20 mouse cellular contexts compared by ENCODE assay signal in genomic region chr2:90559015-90559687, GRCm38 (mm10). TPM values are rescaled to one million over a fixed set of nuclear protein-coding genes. Genes with fewer than 3 reads are reported as not detected.
DNase-seq lines count a peak whose midpoint lies in the region; ATAC-seq and TF ChIP-seq lines count a peak whose summit lies in the region.
"Had no signal": no experiment of that assay in that cellular context is flagged by ENCODE, and none has a peak within 500 bp of the region (broad histone marks: within the 10 kb centered on the region; RNA-seq: fewer than 3 reads in every experiment).

No protein-coding gene starts in this region.

- no peak overlapping the region for H3K9ac ChIP-seq in stomach, embryonic 15.5 days
- no peak overlapping the region for H3K9ac ChIP-seq in stomach, postnatal 0 days (ENCODE audit: low read length)
- no peak overlapping the region for H3K9ac ChIP-seq in liver, embryonic 15.5 days
- H3K9ac ChIP-seq in midbrain, embryonic 16.5 days (ENCODE audit: low read depth, low read length): no peak overlapping the region
- H3K9ac ChIP-seq in midbrain, embryonic 13.5 days (replicated peaks): no peak overlapping the region
- H3K9ac ChIP-seq: embryonic facial prominence, embryonic 13.5 days; hindbrain, embryonic 15.5 days; kidney, embryonic 15.5 days; limb, embryonic 12.5 days; lung, embryonic 15.5 days; neural tube, embryonic 12.5 days had no signal

- no peak for TF ChIP-seq POLR2A in cerebellum, adult 2 months (IDR thresholded peaks at IDR 0.05; ENCODE audit: borderline replicate concordance, insufficient read depth, low read length)

- H3K9me3 ChIP-seq in stomach, embryonic 15.5 days: no peaks in the 10 kb centered on the region
- H3K9me3 ChIP-seq in stomach, postnatal 0 days (ENCODE audit: control insufficient read depth, low read length): no peaks in the 10 kb centered on the region
- H3K9me3 ChIP-seq in liver, embryonic 15.5 days (replicated peaks): no peaks in the 10 kb centered on the region
- H3K9me3 ChIP-seq in midbrain, embryonic 16.5 days (replicated peaks; ENCODE audit: control insufficient read depth, low read length, poor library complexity, severe bottlenecking): no peaks in the 10 kb centered on the region
- no peaks in the 10 kb centered on the region for H3K9me3 ChIP-seq in midbrain, embryonic 13.5 days
- H3K9me3 ChIP-seq: embryonic facial prominence, embryonic 13.5 days; hindbrain, embryonic 15.5 days; kidney, embryonic 15.5 days; limb, embryonic 12.5 days; lung, embryonic 15.5 days; neural tube, embryonic 12.5 days had no signal

- ATAC-seq in stomach, embryonic 15.5 days (ENCODE audit: insufficient read depth, low FRiP score, low read depth): no peak
- no peak for ATAC-seq in stomach, postnatal 0 days (ENCODE audit: low FRiP score, low TSS enrichment)
- ATAC-seq in liver, embryonic 15.5 days (ENCODE audit: insufficient read depth): no peak
- no peak for ATAC-seq in midbrain, embryonic 16.5 days
- ATAC-seq in midbrain, embryonic 13.5 days: no peak
- ATAC-seq: CD4-positive, CD25-positive, alpha-beta regulatory T cell, adult 4 months had no signal

- no peak for DNase-seq in cerebellum, adult 2 months
- DNase-seq in cerebellum, adult 11 months: no peak
- DNase-seq in stomach, postnatal 0 days (ENCODE audit: low spot score): no peak
- no peak for DNase-seq in kidney, postnatal 36 days
- DNase-seq: cerebellum, postnatal 25 days; heart, adult 18-20 months; heart, postnatal 14 days; spleen, adult 18-20 months; thymus, postnatal 14 days had no signal

- TF ChIP-seq EP300 in stomach, postnatal 0 days (optimal IDR thresholded peaks at IDR 0.05): no peak

- no peak overlapping the region for H3K4me3 ChIP-seq in cerebellum, adult 2 months (replicated peaks; ENCODE audit: insufficient read depth, low read depth, low read length)
- no peak overlapping the region for H3K4me3 ChIP-seq in stomach, embryonic 15.5 days (replicated peaks)
- H3K4me3 ChIP-seq in stomach, postnatal 0 days (ENCODE audit: low read depth, low read length): no peak overlapping the region
- no peak overlapping the region for H3K4me3 ChIP-seq in liver, embryonic 15.5 days (replicated peaks)
- H3K4me3 ChIP-seq in midbrain, embryonic 16.5 days (ENCODE audit: low read depth, low read length): no peak overlapping the region
- no peak overlapping the region for H3K4me3 ChIP-seq in midbrain, embryonic 13.5 days (replicated peaks)
- H3K4me3 ChIP-seq: embryonic facial prominence, embryonic 13.5 days; hindbrain, embryonic 15.5 days; kidney, embryonic 15.5 days; limb, embryonic 12.5 days; lung, embryonic 15.5 days; neural tube, embryonic 12.5 days had no signal

- no peak for TF ChIP-seq CTCF in cerebellum, adult 2 months (IDR thresholded peaks at IDR 0.05; ENCODE audit: borderline replicate concordance, insufficient read depth, low read depth, low read length)
- no peak for TF ChIP-seq CTCF in stomach, postnatal 0 days (IDR thresholded peaks at IDR 0.05; ENCODE audit: low read depth)

- peaks cover 45% of the 10 kb centered on the region for H3K4me1 ChIP-seq in cerebellum, adult 2 months (ENCODE audit: control insufficient read depth, insufficient read depth, low read length)
- H3K4me1 ChIP-seq in stomach, embryonic 15.5 days: 0 out of 2 replicates have a peak, but pooled peaks cover 11% of the 10 kb centered on the region
- peaks cover 1% of the 10 kb centered on the region; the same call in 1 of the 2 replicates for H3K4me1 ChIP-seq in stomach, postnatal 0 days (replicated peaks; ENCODE audit: control insufficient read depth, insufficient read depth)
- peaks cover 96% of the 10 kb centered on the region for H3K4me1 ChIP-seq in liver, embryonic 15.5 days (replicated peaks)
- peaks cover 11% of the 10 kb centered on the region; the same call in 1 of the 2 replicates for H3K4me1 ChIP-seq in midbrain, embryonic 16.5 days (ENCODE audit: control insufficient read depth, insufficient read depth, low read length)
- peaks cover 10% of the 10 kb centered on the region for H3K4me1 ChIP-seq in midbrain, embryonic 13.5 days (replicated peaks)
- H3K4me1 ChIP-seq: lung, embryonic 15.5 days; neural tube, embryonic 12.5 days had no signal

- H3K27me3 ChIP-seq in cerebellum, adult 2 months (ENCODE audit: control insufficient read depth, insufficient read depth, low read length): no peaks in the 10 kb centered on the region
- H3K27me3 ChIP-seq in stomach, embryonic 15.5 days (replicated peaks): no peaks in the 10 kb centered on the region
- no peaks in the 10 kb centered on the region for H3K27me3 ChIP-seq in stomach, postnatal 0 days (ENCODE audit: control insufficient read depth, insufficient read depth, low read length)
- no peaks in the 10 kb centered on the region for H3K27me3 ChIP-seq in liver, embryonic 15.5 days
- no peaks in the 10 kb centered on the region for H3K27me3 ChIP-seq in midbrain, embryonic 16.5 days (ENCODE audit: control insufficient read depth, insufficient read depth, low read depth, low read length)
- H3K27me3 ChIP-seq in midbrain, embryonic 13.5 days: no peaks in the 10 kb centered on the region
- H3K27me3 ChIP-seq: embryonic facial prominence, embryonic 13.5 days; hindbrain, embryonic 15.5 days; kidney, embryonic 15.5 days; lung, embryonic 15.5 days; neural tube, embryonic 12.5 days had no signal

- 46% methylated on average over 2 of the region's 2 CpGs for WGBS in cerebellum, adult 2 months
- WGBS in stomach, embryonic 15.5 days: 77% methylated on average over 2 of the region's 2 CpGs
- 76% methylated on average over 2 of the region's 2 CpGs for WGBS in stomach, postnatal 0 days
- 42% methylated on average over 2 of the region's 2 CpGs for WGBS in liver, embryonic 15.5 days (ENCODE audit: insufficient replicate concordance)
- WGBS in midbrain, embryonic 16.5 days: 84% methylated on average over 2 of the region's 2 CpGs
- WGBS in midbrain, embryonic 13.5 days: 77% methylated on average over 2 of the region's 2 CpGs

- H3K27ac ChIP-seq in cerebellum, adult 2 months (ENCODE audit: insufficient read depth, low read length): 0 out of 2 replicates have a peak overlapping the region, but pooled peaks have one; percentile 39
- H3K27ac ChIP-seq in stomach, embryonic 15.5 days: 0 out of 2 replicates have a peak overlapping the region, but pooled peaks have one; percentile 54
- H3K27ac ChIP-seq in stomach, postnatal 0 days (replicated peaks): no peak overlapping the region
- H3K27ac ChIP-seq in liver, embryonic 15.5 days (replicated peaks): peak overlapping the region; percentile 96
- H3K27ac ChIP-seq in midbrain, embryonic 16.5 days (ENCODE audit: low read length): no peak overlapping the region
- H3K27ac ChIP-seq in midbrain, embryonic 13.5 days: no peak overlapping the region
- H3K27ac ChIP-seq: embryonic facial prominence, embryonic 13.5 days; hindbrain, embryonic 15.5 days; kidney, embryonic 15.5 days; limb, embryonic 12.5 days; lung, embryonic 15.5 days; neural tube, embryonic 12.5 days had no signal

- H3K36me3 ChIP-seq in stomach, embryonic 15.5 days: no peaks in the 10 kb centered on the region
- no peaks in the 10 kb centered on the region for H3K36me3 ChIP-seq in stomach, postnatal 0 days (ENCODE audit: control insufficient read depth, insufficient read depth, low read length)
- H3K36me3 ChIP-seq in liver, embryonic 15.5 days (replicated peaks): no peaks in the 10 kb centered on the region
- H3K36me3 ChIP-seq in midbrain, embryonic 16.5 days (ENCODE audit: control insufficient read depth, insufficient read depth, low read length): no peaks in the 10 kb centered on the region
- no peaks in the 10 kb centered on the region for H3K36me3 ChIP-seq in midbrain, embryonic 13.5 days
- H3K36me3 ChIP-seq: embryonic facial prominence, embryonic 13.5 days; hindbrain, embryonic 15.5 days; kidney, embryonic 15.5 days; limb, embryonic 12.5 days; lung, embryonic 15.5 days; neural tube, embryonic 12.5 days had no signal

- H3K4me2 ChIP-seq in stomach, embryonic 15.5 days: no peak overlapping the region
- no peak overlapping the region for H3K4me2 ChIP-seq in stomach, postnatal 0 days (replicated peaks; ENCODE audit: low read depth)
- H3K4me2 ChIP-seq in liver, embryonic 15.5 days: peak overlapping the region; percentile 67
- H3K4me2 ChIP-seq in midbrain, embryonic 16.5 days (ENCODE audit: low read length): no peak overlapping the region
- H3K4me2 ChIP-seq in midbrain, embryonic 13.5 days (replicated peaks): no peak overlapping the region
- H3K4me2 ChIP-seq: embryonic facial prominence, embryonic 13.5 days; hindbrain, embryonic 15.5 days; kidney, embryonic 15.5 days; limb, embryonic 12.5 days; lung, embryonic 15.5 days; neural tube, embryonic 12.5 days had no signal

RNA-seq across cellular contexts. Expression of gene Ptprj, which starts 21.3 kb away (rescaled TPM):
- 25.6 and 26.6 TPM in 2 replicates for polyA plus RNA-seq in cerebellum, adult 2 months (2012; rRNA removed)
- 4.9 and 5.4 TPM in 2 replicates for polyA plus RNA-seq in stomach, embryonic 15.5 days (2015; fragmentation: Nextera tagmentation; extraction: Ambion mirVana)
- polyA plus RNA-seq in stomach, postnatal 0 days (2015; fragmentation: Nextera tagmentation; extraction: Ambion mirVana): 2.1 and 2.2 TPM in 2 replicates
- polyA plus RNA-seq in liver, embryonic 15.5 days (2015; fragmentation: Nextera tagmentation; extraction: Ambion mirVana): 2.0 and 2.7 TPM in 2 replicates
- polyA plus RNA-seq in midbrain, embryonic 16.5 days (2015; fragmentation: Nextera tagmentation; extraction: Ambion mirVana): 5.4 and 5.9 TPM in 2 replicates
- 3.0 and 3.1 TPM in 2 replicates for polyA plus RNA-seq in midbrain, embryonic 13.5 days (2015; fragmentation: Nextera tagmentation; extraction: Ambion mirVana)

Comparison
In these comparisons a context has a peak if more than half of its experiments do, and no peak if none do; other contexts are left out.
1. H3K27ac ChIP-seq: peak in cerebellum, adult 2 months (single experiment), stomach, embryonic 15.5 days (single experiment) and liver, embryonic 15.5 days (single experiment); none in stomach, postnatal 0 days (single experiment), midbrain, embryonic 16.5 days (single experiment) and midbrain, embryonic 13.5 days (single experiment).